Mouse (Mus musculus) heart, embryonic 11.5 days (tissue): ENCODE results near the gene Rce1. TPM values are rescaled to one million over a fixed set of nuclear protein-coding genes. Genes with fewer than 3 reads are reported as not detected.

Source experiments
- ATAC-seq: fragments of 200-750 bp; cut with Nextera tagmentation; replicated peaks from 2 replicates; pipeline ENCODE4 v1.8.0; 2017; ENCODE audit warnings: moderate library complexity; ENCODE audit not compliant: insufficient number of reproducible peaks, low FRiP score, low TSS enrichment
- H3K27ac ChIP-seq: fragments of 300-500 bp; sonication (generic); 2 replicates; pipeline ENCODE4 v1.5.1; 2014; ENCODE audit warnings: mild to moderate bottlenecking, low read depth, low read length
- H3K27me3 ChIP-seq: fragments of 300-500 bp; sonication (generic); 2 replicates; pipeline ENCODE4 v1.6.1; 2014; ENCODE audit warnings: mild to moderate bottlenecking, low read length, mixed read lengths; ENCODE audit not compliant: control insufficient read depth, insufficient read depth
- H3K36me3 ChIP-seq: fragments of 300-500 bp; sonication (generic); 2 replicates; pipeline ENCODE4 v1.6.1; 2014; ENCODE audit warnings: mild to moderate bottlenecking, low read length, moderate library complexity, mixed read lengths; ENCODE audit not compliant: control insufficient read depth, insufficient read depth
- H3K4me1 ChIP-seq: fragments of 300-500 bp; sonication (generic); 2 replicates; pipeline ENCODE4 v1.6.1; 2014; ENCODE audit warnings: low read length; ENCODE audit not compliant: control insufficient read depth, insufficient read depth
- H3K4me2 ChIP-seq: fragments of 300-500 bp; sonication (generic); 2 replicates; pipeline ENCODE4 v1.6.1; 2014; ENCODE audit warnings: mild to moderate bottlenecking, moderate library complexity
- H3K4me3 ChIP-seq: fragments of 300-500 bp; sonication (generic); 2 replicates; pipeline ENCODE4 v1.5.1; 2014; ENCODE audit warnings: low read depth, low read length
- H3K9ac ChIP-seq: fragments of 300-500 bp; sonication (generic); 2 replicates; pipeline ENCODE4 v1.6.1; 2014; ENCODE audit warnings: mild to moderate bottlenecking, low read depth, low read length, moderate library complexity
- H3K9me3 ChIP-seq: fragments of 300-500 bp; sonication (generic); replicated peaks from 2 replicates; pipeline ENCODE4 v1.6.1; 2016; ENCODE audit warnings: low read length; ENCODE audit not compliant: control insufficient read depth
- WGBS: fragments of 180-500 bp; shearing (Covaris S2); extraction: QIAGEN DNeasy Blood & Tissue Kit; methylation state at CpG from one replicate; pipeline ENCODE4 v1.1.7; 2014; ENCODE audit not compliant: insufficient replicate concordance; 5-methylcytosine and 5-hydroxymethylcytosine counted together
- polyA plus RNA-seq: library from polyadenylated mRNA; unstranded; fragments of >200 nt; fragmentation: Nextera tagmentation; extraction: Ambion mirVana; gene quantifications from 2 replicates; pipeline ENCODE4 v1.2.1, GENCODE M21; 2014

The Rce1 gene
- polyA plus RNA-seq, 1 experiment from 2014 or later, result 39.0 TPM

DNA sequence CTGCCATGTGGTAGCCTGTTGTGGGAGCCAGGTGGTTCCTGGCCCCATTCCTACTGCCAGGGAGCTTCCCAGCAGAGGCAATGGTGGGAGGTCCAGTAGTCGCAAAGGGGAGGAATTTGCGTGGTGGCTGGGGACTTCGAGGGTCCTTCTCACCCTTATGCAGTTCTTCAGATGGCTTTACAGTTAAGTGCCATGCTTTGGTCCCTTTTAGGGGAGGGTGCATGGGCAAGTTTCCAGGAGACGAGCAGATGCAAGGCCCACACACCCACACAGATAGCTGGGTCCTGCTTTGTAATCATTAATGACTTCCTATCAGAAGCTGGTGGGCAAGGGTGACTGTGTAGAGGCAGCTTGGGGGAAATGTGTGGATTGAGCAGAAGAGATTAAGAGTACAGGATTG is 8.9 kb downstream of the Rce1 start:
- peaks cover 14% of the 10 kb centered on the region for H3K36me3 ChIP-seq
- no peak overlapping the region for H3K9ac ChIP-seq
- 0 out of 2 replicates have a peak overlapping the region, but pooled peaks have one; percentile 74 for H3K27ac ChIP-seq
- peak overlapping the region; percentile 91; the same call in 1 of the 2 replicates for H3K4me2 ChIP-seq
- ATAC-seq, result no peak
- H3K27me3 ChIP-seq, result peaks cover 7% of the 10 kb centered on the region; the same call in 1 of the 2 replicates
- WGBS, result 38% methylated on average over 4 of the region's 4 CpGs
- H3K9me3 ChIP-seq, result no peaks in the 10 kb centered on the region
- peaks cover 15% of the 10 kb centered on the region for H3K4me1 ChIP-seq
- H3K4me3 ChIP-seq, result no peak overlapping the region; the same call in 1 of the 2 replicates

DNA sequence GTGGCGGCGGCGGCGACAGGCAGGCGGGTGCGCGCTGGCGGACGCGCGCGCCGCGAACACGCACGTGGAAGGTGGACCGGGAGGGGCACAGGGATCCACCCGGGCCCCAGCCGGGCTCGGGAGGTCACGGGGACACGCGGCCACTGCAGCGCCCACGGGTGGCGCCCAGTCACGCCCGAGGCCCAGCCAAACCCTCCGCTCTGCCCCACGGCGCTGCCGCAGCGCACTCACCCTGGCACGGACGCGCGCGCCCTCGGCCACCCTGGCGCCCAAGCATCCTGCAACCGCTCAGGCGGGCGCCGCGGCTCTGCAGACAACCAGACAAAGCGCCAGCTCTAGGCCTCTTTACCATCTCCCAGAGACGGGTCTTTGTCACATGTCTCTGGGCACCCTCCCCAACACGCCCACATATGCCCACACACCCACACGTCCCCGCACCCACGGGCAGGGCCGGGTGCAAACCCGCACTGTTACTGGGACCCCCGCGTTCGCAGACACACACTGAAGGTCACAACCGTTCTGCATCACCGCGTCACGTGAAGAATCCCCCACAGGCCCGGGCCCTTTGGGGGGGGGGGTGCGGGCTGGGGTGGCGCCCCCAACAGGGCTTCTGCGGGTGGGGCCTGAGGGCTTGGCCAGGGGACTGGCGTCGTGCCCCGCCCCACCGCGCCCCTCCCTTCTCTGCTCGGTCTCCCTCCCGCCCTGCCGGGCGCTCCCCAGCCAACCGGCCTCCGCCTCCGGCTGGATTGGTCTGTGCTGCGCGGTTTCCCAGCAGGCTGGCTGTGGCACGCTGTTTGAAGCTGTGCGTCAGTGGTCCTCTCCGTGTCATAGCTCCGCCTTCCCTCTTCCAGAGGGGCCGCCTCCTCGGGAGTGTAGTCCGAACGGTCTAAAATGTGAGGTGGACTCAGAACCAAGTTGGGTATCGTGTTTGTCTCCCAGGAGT is 10.0 kb downstream of the Rce1 start, which contains the start of gene Lrfn4:
Gene Lrfn4 (minus strand): TSS at position 517 of the 943 bp plus-strand sequence.
- peak; percentile 87 for ATAC-seq
- Histone ChIP-seq H3K4me2 (peak within 1 kb of the TSS; percentile 91), H3K27me3 (peaks cover 7% of the 10 kb centered on the region; the same call in 1 of the 2 replicates), H3K27ac (peak within 1 kb of the TSS; percentile 74), H3K9ac (peak within 1 kb of the TSS; percentile 93), H3K36me3 (peaks cover 13% of the 10 kb centered on the region), H3K4me1 (peaks cover 15% of the 10 kb centered on the region), H3K9me3 (no peaks in the 10 kb centered on the region), H3K4me3 (peak within 1 kb of the TSS; percentile 91)
- under 1% methylated on average over 76 of the region's 87 CpGs for WGBS

DNA sequence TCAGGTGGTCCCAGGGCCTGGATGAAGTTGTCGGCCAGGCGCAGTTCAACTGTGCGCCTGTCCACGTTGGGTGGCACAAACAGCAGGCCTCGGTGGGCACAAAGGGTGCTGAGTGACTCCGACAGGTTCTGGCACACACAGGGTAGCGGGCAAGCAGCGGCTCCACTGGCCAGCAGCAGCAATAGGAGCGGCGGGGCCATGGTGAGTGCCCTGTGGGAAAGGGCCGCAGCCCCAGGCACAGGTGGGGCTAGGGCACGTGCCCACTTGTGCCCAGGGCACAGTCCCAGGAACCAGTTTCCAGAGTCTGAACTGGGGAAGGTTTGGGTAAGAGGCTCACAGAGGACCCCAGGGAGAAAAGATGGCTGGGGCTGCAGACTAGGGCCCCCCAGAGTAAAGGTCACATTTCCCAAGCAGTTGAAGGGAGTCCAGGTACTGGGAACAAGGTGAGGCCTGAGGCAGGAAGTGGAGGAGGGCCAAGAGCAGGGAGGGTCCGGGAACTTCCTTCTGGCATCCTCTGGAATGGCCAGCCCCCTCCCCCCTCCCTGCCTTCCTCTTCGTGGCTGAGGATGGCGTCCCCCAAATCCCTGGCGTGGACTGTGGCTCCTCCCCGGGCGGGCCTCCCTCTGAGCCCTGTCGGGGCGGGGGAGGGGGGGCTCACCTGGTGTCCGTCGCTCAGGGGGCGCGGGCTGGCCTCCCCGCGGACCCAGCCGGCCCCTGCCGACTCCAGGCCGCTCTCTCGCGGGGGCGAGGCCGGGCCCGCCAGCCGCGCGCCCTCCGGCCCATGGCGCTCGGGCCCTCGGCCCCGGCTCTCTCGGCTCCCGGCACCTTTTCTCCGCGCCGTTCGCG is 10.9 kb downstream of the Rce1 start:
- H3K4me2 ChIP-seq, result peak overlapping the region; percentile 91
- no peaks in the 10 kb centered on the region for H3K9me3 ChIP-seq
- H3K27me3 ChIP-seq, result peaks cover 7% of the 10 kb centered on the region; the same call in 1 of the 2 replicates
- WGBS, result 22% methylated on average over 42 of the region's 49 CpGs
- H3K9ac ChIP-seq, result peak overlapping the region; percentile 93
- ATAC-seq, result no peak; the same call in 1 of the 2 replicates
- H3K27ac ChIP-seq, result peak overlapping the region; percentile 74
- H3K4me3 ChIP-seq, result peak overlapping the region; percentile 91
- H3K36me3 ChIP-seq, result peaks cover 12% of the 10 kb centered on the region
- peaks cover 15% of the 10 kb centered on the region for H3K4me1 ChIP-seq

DNA sequence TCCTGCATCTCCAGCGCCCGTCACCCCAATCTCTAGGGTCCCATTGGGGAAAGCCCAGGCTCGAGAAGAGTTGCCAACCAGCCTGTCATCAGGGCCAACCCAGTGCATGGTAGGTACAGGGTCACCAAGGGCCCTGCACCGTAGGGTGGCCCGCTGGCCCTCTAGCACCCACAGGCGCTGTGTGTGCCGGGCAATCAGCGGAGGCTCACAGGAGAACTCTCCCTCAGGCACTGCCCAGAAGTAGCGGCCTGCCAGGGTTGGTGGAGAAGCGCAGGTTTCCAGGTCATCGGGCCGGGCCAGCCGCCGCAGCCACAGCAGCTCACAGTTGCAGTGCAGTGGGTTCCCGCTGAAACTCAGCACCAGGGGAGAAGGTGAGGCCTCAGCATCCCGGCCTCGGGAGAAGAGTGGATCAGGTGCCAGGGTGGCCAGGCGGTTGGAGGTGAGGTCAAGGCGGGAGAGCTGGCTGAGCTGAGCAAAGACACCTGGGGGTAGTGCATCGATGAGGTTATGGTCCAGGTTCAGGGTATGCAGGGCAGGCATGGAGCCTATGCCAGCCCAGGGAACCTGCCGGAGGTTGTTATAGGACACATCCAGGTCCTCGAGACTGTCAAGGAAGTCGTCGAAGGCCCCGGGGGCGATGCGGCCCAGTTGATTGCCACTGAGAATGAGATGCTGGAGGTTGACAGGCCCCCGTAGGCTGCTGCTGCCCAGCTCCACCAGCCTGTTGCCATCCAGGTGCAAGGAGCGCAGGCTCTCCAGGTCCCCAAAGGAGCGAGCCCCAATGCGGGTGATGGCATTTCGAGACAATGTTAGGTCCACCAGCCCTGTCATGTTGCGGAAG is 11.8 kb downstream of the Rce1 start:
- Histone ChIP-seq H3K4me1 (peaks cover 15% of the 10 kb centered on the region), H3K9me3 (no peaks in the 10 kb centered on the region), H3K9ac (no peak overlapping the region), H3K36me3 (peaks cover 12% of the 10 kb centered on the region), H3K4me2 (peak overlapping the region; percentile 91), H3K27me3 (peaks cover 7% of the 10 kb centered on the region; the same call in 1 of the 2 replicates), H3K4me3 (peak overlapping the region; percentile 91; the same call in 1 of the 2 replicates), H3K27ac (no peak overlapping the region)
- ATAC-seq, result no peak
- WGBS, result 89% methylated on average over 33 of the region's 33 CpGs

DNA sequence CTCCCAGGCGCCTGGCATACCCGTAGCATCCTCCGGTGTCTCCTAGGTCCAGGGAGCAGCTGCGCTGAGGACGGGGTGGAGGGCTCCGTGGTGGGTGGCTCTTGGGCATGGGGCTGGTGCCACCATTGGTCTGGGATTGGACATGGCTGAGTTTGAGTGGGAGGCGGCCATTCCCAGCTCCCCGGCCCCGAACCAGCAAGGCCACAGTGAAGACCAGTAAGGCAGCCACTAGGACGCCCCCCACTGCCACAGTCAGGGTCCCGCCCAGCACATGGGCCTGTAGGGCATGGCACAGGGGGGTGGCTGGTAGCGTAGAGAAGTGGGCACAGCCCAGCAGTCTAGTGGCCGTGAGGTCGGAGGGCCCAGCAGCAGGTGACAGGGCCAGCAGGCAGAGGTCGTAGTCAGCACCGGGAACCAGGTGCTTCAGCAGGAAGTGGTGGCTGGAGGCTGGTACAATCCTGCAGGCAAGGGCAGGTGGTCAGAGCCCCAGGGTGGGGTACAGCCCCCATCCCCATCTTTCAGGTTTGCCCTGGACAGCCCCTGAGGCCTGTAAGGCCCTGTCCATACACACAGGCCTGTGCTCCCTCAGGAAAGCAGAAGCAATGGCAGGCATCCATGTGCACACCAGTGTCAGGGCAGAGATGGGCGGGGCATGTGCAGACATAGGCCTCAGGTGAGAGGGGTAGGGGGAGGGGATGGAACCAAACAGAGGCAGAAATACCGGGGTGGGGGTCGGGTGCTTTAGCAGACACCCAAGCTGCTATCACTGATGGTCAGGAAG is 13.1 kb downstream of the Rce1 start:
- Histone ChIP-seq H3K36me3 (peaks cover 12% of the 10 kb centered on the region), H3K9ac (no peak overlapping the region), H3K27me3 (peaks cover 7% of the 10 kb centered on the region; the same call in 1 of the 2 replicates), H3K4me2 (no peak overlapping the region), H3K4me3 (no peak overlapping the region), H3K27ac (no peak overlapping the region), H3K4me1 (peaks cover 15% of the 10 kb centered on the region), H3K9me3 (no peaks in the 10 kb centered on the region)
- no peak for ATAC-seq
- 87% methylated on average over 19 of the region's 19 CpGs for WGBS

DNA sequence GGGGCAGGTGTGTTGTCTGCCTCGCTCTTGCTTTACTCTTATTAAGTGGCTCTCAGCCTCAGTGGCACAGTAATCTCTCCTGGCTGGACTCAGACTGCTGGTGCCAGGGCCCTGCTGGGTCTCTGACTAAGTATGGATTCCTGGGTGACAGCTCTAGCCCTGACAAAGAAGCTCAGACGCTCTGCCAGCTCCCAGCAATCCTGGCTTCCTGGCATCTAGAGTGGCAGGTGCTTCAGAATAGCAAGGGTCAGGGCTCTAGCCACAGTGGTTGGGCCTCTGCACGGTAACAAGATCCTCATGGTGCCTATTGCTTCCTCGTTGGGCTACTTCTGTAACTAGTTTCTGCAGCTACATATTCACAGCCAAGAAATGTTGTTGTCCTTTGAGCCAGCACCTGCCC is 15.3 kb downstream of the Rce1 start:
- peaks cover 10% of the 10 kb centered on the region for H3K4me1 ChIP-seq
- no peak overlapping the region for H3K4me3 ChIP-seq
- H3K27ac ChIP-seq, result no peak overlapping the region
- no peak overlapping the region for H3K9ac ChIP-seq
- H3K36me3 ChIP-seq, result peaks cover 12% of the 10 kb centered on the region
- ATAC-seq, result no peak
- no peaks in the 10 kb centered on the region for H3K9me3 ChIP-seq
- H3K4me2 ChIP-seq, result no peak overlapping the region
- no peaks in the 10 kb centered on the region for H3K27me3 ChIP-seq
- 65% methylated on average over 4 of the region's 4 CpGs for WGBS

DNA sequence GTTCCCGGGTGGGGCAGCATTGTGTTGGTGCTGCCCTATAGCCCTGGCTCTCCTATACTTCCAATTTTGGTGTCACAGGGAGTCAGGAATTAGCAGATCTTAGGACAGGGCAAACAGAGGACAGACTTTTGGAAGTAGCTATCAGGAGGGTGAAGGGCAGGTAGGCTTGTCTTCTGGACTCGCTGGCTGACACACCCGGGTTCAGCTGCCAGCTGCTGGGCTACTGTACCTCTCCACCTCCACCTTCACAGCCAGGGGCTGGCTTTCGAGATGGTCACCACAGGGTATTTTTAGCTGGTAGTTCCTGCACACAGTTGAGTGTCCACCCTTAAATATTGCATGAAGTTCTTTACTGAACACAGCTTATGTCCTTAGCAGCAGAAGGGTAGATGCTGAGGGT is 16.9 kb downstream of the Rce1 start:
- H3K36me3 ChIP-seq, result peaks cover 9% of the 10 kb centered on the region
- H3K9me3 ChIP-seq, result no peaks in the 10 kb centered on the region
- H3K9ac ChIP-seq, result no peak overlapping the region
- 70% methylated on average over 4 of the region's 4 CpGs for WGBS
- no peak overlapping the region for H3K4me3 ChIP-seq
- ATAC-seq, result no peak
- no peak overlapping the region for H3K27ac ChIP-seq
- peaks cover 3% of the 10 kb centered on the region; the same call in 1 of the 2 replicates for H3K4me1 ChIP-seq
- 0 out of 2 replicates have a peak, but pooled peaks cover 1% of the 10 kb centered on the region for H3K27me3 ChIP-seq
- no peak overlapping the region for H3K4me2 ChIP-seq
